Mouse (Mus musculus): Measurements from ENCODE around the gene Tacc2.

- no peak for TF ChIP-seq CTCF (IDR thresholded peaks at IDR 0.05; ENCODE audit: extremely low read depth, insufficient read length, insufficient replicate concordance, low read depth, low read length)
- TF ChIP-seq POLR2A (IDR thresholded peaks at IDR 0.05; ENCODE audit: low read depth, low read length), result no peak
Observed at GRCm38 (mm10) chr7:130590081-130590828, 13.0 kb downstream of the Tacc2 start.

All from small intestine, adult 2 months (tissue).